Mouse (Mus musculus) adrenal gland (tissue): ENCODE results near the gene Sowaha.

Experiments
- intact Hi-C: fragments of 180-260 bp; cut with DNase I; formaldehyde crosslinking; loops from one replicate; pipeline ENCODE4 v1.15.1; 2025
- long read RNA-seq, 2 experiments: library from polyadenylated mRNA; unstranded; transcript quantifications; one replicate each; pipeline ENCODE4 v2.0.0; 2020; ENCODE audit warnings: borderline replicate concordance in 1 of 2; ENCODE audit not compliant: insufficient replicate concordance in 1 of 2

The Sowaha gene
- long read RNA-seq, experiment 1: 0 reads
- long read RNA-seq, experiment 2, partial matches to known transcripts: 0 of 1 reads
- long read RNA-seq, experiment 2, other reads (novel, unspliced or antisense): 0 of 1 reads

GRCm38 (mm10) chr11:53479783-53480301, at the start of gene Sowaha, which contains the start of gene Gm9945:
Sowaha (minus strand) TSS chr11:53480274.
Gm9945 (plus strand) TSS chr11:53480166.
- intact Hi-C loops: loop anchor here (10.0 kb wide), 1 partner anchor 255 kb away; no protein-coding TSS in a partner anchor

- intact Hi-C loops: no loop called here
Observed at GRCm38 (mm10) chr11:53529253-53529557, 49.1 kb upstream of the Sowaha start.

- intact Hi-C loops: no loop called here
Observed at GRCm38 (mm10) chr11:53528397-53529252, 48.6 kb upstream of the Sowaha start.

- intact Hi-C loops: no loop called here
Observed at GRCm38 (mm10) chr11:53525461-53525860, 45.4 kb upstream of the Sowaha start.

- intact Hi-C loops: no loop called here
Observed at GRCm38 (mm10) chr11:53524905-53525304, 44.8 kb upstream of the Sowaha start.

- intact Hi-C loops: no loop called here
Observed at GRCm38 (mm10) chr11:53523545-53524405, 43.7 kb upstream of the Sowaha start.

GRCm38 (mm10) chr11:53522930-53523329, 42.9 kb upstream of the Sowaha start:
- intact Hi-C loops: no loop called here

GRCm38 (mm10) chr11:53522362-53522761, 42.3 kb upstream of the Sowaha start:
- intact Hi-C loops: no loop called here

- intact Hi-C loops: no loop called here
Observed at GRCm38 (mm10) chr11:53521821-53522131, 41.7 kb upstream of the Sowaha start.

GRCm38 (mm10) chr11:53521120-53521820, 41.2 kb upstream of the Sowaha start:
- intact Hi-C loops: no loop called here

- intact Hi-C loops: no loop called here
Observed at GRCm38 (mm10) chr11:53520122-53520978, 40.3 kb upstream of the Sowaha start.

GRCm38 (mm10) chr11:53519207-53520121, 39.4 kb upstream of the Sowaha start, which contains the start of gene Sept8:
Sept8 (plus strand) TSS chr11:53519257.
- intact Hi-C loops: no loop called here

GRCm38 (mm10) chr11:53518759-53519158, 38.7 kb upstream of the Sowaha start:
- intact Hi-C loops: no loop called here

- intact Hi-C loops: no loop called here
Observed at GRCm38 (mm10) chr11:53516775-53517627, 36.9 kb upstream of the Sowaha start.

GRCm38 (mm10) chr11:53510351-53510750, 30.3 kb upstream of the Sowaha start:
- intact Hi-C loops: no loop called here

GRCm38 (mm10) chr11:53508591-53508990, 28.5 kb upstream of the Sowaha start:
- intact Hi-C loops: no loop called here

GRCm38 (mm10) chr11:53508152-53508551, 28.1 kb upstream of the Sowaha start:
- intact Hi-C loops: no loop called here
